Mouse (Mus musculus) small intestine, adult 2 months (tissue): ENCODE measurements around the gene Psmd1.

ENCODE experiments used
- CTCF ChIP-seq: fragments of 200-500 bp; IDR thresholded peaks from 2 replicates; pipeline ENCODE4 v1.5.1; 2012; ENCODE audit warnings: low read depth, mild to moderate bottlenecking, control low read depth, inconsistent platforms, low read length, moderate library complexity, mixed read lengths; ENCODE audit not compliant: insufficient replicate concordance, insufficient read length; ENCODE audit errors: extremely low read depth
- POLR2A ChIP-seq: fragments of 200-500 bp; IDR thresholded peaks from 2 replicates; pipeline ENCODE4 v1.6.1; 2012; ENCODE audit warnings: low read depth, mild to moderate bottlenecking, control low read depth, inconsistent platforms, low read length, moderate library complexity

DNA sequence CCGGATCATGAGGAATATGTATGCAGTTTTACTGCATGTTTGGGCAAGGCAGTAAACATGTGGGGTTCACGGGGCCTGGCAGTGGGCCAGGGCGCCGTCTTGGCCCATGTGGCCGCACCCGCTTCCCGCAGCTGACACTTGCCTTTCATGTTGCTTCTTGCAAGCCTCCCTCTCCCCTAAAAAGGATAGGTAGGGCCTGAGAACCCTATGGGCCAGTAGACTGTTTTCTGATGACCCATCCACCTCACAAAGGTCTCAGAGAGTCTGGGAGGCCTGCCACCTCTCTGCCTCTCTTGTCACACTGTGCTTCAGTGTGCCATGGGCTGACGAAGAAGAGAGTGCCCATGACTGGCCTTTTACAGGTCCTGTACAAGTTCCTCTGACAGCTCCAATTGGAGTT is 47.7 kb upstream of the Psmd1 start, which contains the start of gene Spata3:
- TF ChIP-seq POLR2A (no peak), CTCF (no peak)
